Mouse (Mus musculus): ENCODE measurements around the gene H2-DMa.

- TF ChIP-seq CTCF (IDR thresholded peaks at IDR 0.05; ENCODE audit: borderline replicate concordance, control insufficient read depth, extremely low read depth, insufficient read depth, low read length, poor library complexity) (no peak), POLR2A (IDR thresholded peaks at IDR 0.05; ENCODE audit: control insufficient read depth, extremely low read depth, insufficient read depth, low read length, poor library complexity) (no peak)
Observed at GRCm38 (mm10) chr17:34172528-34172927, 53.2 kb downstream of the H2-DMa start.
